Mouse (Mus musculus): ENCODE data around the gene Gm21981. TPM values are rescaled to one million over a fixed set of nuclear protein-coding genes. Genes with fewer than 3 reads are reported as not detected.

Gm21981 gene
- polyA plus RNA-seq (2015; fragmentation: Nextera tagmentation; extraction: Ambion mirVana) = 0.13 TPM in 1 of 2 replicates, not detected in the other

DNA sequence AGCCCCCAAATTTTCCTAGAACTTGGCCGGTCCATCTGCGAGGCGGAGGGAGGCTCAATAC lies at the start of gene Gm21981:
Gm21981 (minus strand) TSS at position 14 of the 61 bp plus-strand sequence.
- Histone ChIP-seq H3K9me3 (ENCODE audit: low read length) (no peaks in the 10 kb centered on the region), H3K27me3 (ENCODE audit: insufficient read depth, low read length) (peaks cover 10% of the 10 kb centered on the region), H3K9ac (replicated peaks) (peak within 1 kb of the TSS; percentile 64), H3K27ac (ENCODE audit: low read depth) (peak within 1 kb of the TSS; percentile 48), H3K4me2 (ENCODE audit: low read depth, low read length) (peak within 1 kb of the TSS; percentile 88), H3K36me3 (replicated peaks; ENCODE audit: insufficient read depth, low read length) (no peaks in the 10 kb centered on the region), H3K4me1 (ENCODE audit: insufficient read depth) (peaks cover 12% of the 10 kb centered on the region), H3K4me3 (ENCODE audit: low read depth, low read length) (peak within 1 kb of the TSS; percentile 58)
- no peak for ATAC-seq
- TF ChIP-seq EP300 (IDR thresholded peaks at IDR 0.05; ENCODE audit: low read depth) (no peak), CTCF (IDR thresholded peaks at IDR 0.05; ENCODE audit: low read depth) (no peak)
- no peak for DNase-seq
- 0% methylated on average over 3 of the region's 3 CpGs for WGBS (ENCODE audit: insufficient replicate concordance)

GRCm38 (mm10) chr17:47742991-47743734 lies 48.9 kb upstream of the Gm21981 start:
- ATAC-seq (0 out of 2 replicates have a peak, but pooled peaks have one; percentile 23), DNase-seq (no peak)
- Histone ChIP-seq H3K4me2 (ENCODE audit: low read depth, low read length) (peak overlapping the region; percentile 27; the same call in 1 of the 2 replicates), H3K9me3 (ENCODE audit: low read length) (no peaks in the 10 kb centered on the region), H3K9ac (replicated peaks) (no peak overlapping the region; the same call in 1 of the 2 replicates), H3K27me3 (ENCODE audit: insufficient read depth, low read length) (no peaks in the 10 kb centered on the region), H3K27ac (ENCODE audit: low read depth) (no peak overlapping the region), H3K4me3 (ENCODE audit: low read depth, low read length) (no peak overlapping the region), H3K36me3 (replicated peaks; ENCODE audit: insufficient read depth, low read length) (no peaks in the 10 kb centered on the region), H3K4me1 (ENCODE audit: insufficient read depth) (peaks cover 22% of the 10 kb centered on the region)
- WGBS (ENCODE audit: insufficient replicate concordance) = 27% methylated on average over 16 of the region's 16 CpGs
- TF ChIP-seq CTCF (IDR thresholded peaks at IDR 0.05; ENCODE audit: low read depth) (peak; percentile 55), EP300 (IDR thresholded peaks at IDR 0.05; ENCODE audit: low read depth) (no peak)

- peaks cover 6% of the 10 kb centered on the region; the same call in 1 of the 2 replicates for H3K27me3 ChIP-seq (ENCODE audit: insufficient read depth, low read length)
- H3K4me3 ChIP-seq (ENCODE audit: low read depth, low read length) = no peak overlapping the region
- no peaks in the 10 kb centered on the region for H3K9me3 ChIP-seq (ENCODE audit: low read length)
- 80% methylated on average over 2 of the region's 2 CpGs for WGBS (ENCODE audit: insufficient replicate concordance)
- TF ChIP-seq CTCF (IDR thresholded peaks at IDR 0.05; ENCODE audit: low read depth) (peak; percentile 41), EP300 (IDR thresholded peaks at IDR 0.05; ENCODE audit: low read depth) (no peak)
- no peak for ATAC-seq
- H3K4me1 ChIP-seq (ENCODE audit: insufficient read depth) = peaks cover 24% of the 10 kb centered on the region
- DNase-seq = no peak
- H3K36me3 ChIP-seq (replicated peaks; ENCODE audit: insufficient read depth, low read length) = no peaks in the 10 kb centered on the region
- no peak overlapping the region for H3K9ac ChIP-seq (replicated peaks)
- no peak overlapping the region for H3K4me2 ChIP-seq (ENCODE audit: low read depth, low read length)
- H3K27ac ChIP-seq (ENCODE audit: low read depth) = no peak overlapping the region
Measured at GRCm38 (mm10) chr17:47740186-47740585, 45.9 kb upstream of the Gm21981 start.

GRCm38 (mm10) chr17:47738879-47739798 lies 44.9 kb upstream of the Gm21981 start:
- ATAC-seq (no peak), DNase-seq (no peak)
- Histone ChIP-seq H3K27ac (ENCODE audit: low read depth) (peak overlapping the region; percentile 87), H3K4me2 (ENCODE audit: low read depth, low read length) (peak overlapping the region; percentile 92), H3K9ac (replicated peaks) (peak overlapping the region; percentile 71), H3K9me3 (ENCODE audit: low read length) (no peaks in the 10 kb centered on the region), H3K27me3 (ENCODE audit: insufficient read depth, low read length) (peaks cover 6% of the 10 kb centered on the region; the same call in 1 of the 2 replicates), H3K36me3 (replicated peaks; ENCODE audit: insufficient read depth, low read length) (no peaks in the 10 kb centered on the region), H3K4me3 (ENCODE audit: low read depth, low read length) (peak overlapping the region; percentile 77), H3K4me1 (ENCODE audit: insufficient read depth) (peaks cover 24% of the 10 kb centered on the region)
- WGBS (ENCODE audit: insufficient replicate concordance) = 22% methylated on average over 20 of the region's 20 CpGs
- TF ChIP-seq EP300 (IDR thresholded peaks at IDR 0.05; ENCODE audit: low read depth) = no peak
- no peak for TF ChIP-seq CTCF (IDR thresholded peaks at IDR 0.05; ENCODE audit: low read depth)

DNA sequence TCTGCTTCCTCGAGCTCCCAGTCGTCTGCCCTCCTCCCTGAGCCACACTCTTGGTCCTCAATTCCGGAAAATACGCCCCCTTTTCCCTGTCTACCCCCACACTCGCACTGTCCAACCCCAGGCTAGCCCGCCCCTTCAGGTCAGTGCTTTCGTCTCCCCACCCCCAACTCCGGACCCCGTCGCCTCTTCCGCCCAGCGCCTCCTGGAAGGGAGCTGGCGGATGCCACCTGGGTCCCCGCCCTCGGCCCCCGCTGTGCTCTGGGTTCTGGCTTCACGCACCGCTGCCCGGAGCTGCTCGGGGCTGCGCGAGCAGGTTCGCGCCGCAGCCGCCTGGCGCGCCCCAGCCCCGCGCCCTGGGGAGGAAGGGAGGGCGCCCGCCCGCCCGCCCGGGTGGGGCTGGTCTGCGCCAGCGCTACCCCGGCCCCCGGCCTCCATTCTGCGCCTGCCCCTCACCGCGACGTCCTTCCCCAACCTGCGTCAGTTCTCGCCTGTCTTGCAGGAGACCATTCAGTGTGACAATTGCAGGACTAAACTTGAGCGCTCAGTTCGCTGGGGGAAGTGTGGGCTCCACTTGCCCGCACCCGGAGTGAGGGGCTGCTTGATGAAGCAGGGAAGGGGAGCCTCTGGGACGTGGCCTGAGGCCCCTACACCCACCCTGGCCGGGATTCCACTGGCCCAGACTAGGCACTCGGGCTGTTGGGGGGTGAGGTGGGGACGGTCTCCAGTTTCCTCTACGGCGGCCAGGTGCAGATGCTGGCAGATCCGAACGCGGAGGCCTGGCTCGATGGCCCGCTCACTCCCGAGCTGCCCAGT lies 44.0 kb upstream of the Gm21981 start:
- peak; percentile 75 for DNase-seq
- no peak for TF ChIP-seq CTCF (IDR thresholded peaks at IDR 0.05; ENCODE audit: low read depth)
- TF ChIP-seq EP300 (IDR thresholded peaks at IDR 0.05; ENCODE audit: low read depth) = no peak
- H3K9ac ChIP-seq (replicated peaks) = peak overlapping the region; percentile 71
- H3K9me3 ChIP-seq (ENCODE audit: low read length) = no peaks in the 10 kb centered on the region
- 2% methylated on average over 55 of the region's 61 CpGs for WGBS (ENCODE audit: insufficient replicate concordance)
- ATAC-seq = peak; percentile 18
- peak overlapping the region; percentile 87 for H3K27ac ChIP-seq (ENCODE audit: low read depth)
- peak overlapping the region; percentile 77 for H3K4me3 ChIP-seq (ENCODE audit: low read depth, low read length)
- H3K4me2 ChIP-seq (ENCODE audit: low read depth, low read length) = peak overlapping the region; percentile 92
- H3K27me3 ChIP-seq (ENCODE audit: insufficient read depth, low read length) = peaks cover 6% of the 10 kb centered on the region; the same call in 1 of the 2 replicates
- H3K36me3 ChIP-seq (replicated peaks; ENCODE audit: insufficient read depth, low read length) = no peaks in the 10 kb centered on the region
- H3K4me1 ChIP-seq (ENCODE audit: insufficient read depth) = peaks cover 23% of the 10 kb centered on the region

Data from liver, postnatal 0 days (tissue).